Mouse (Mus musculus): Measurements from ENCODE around the gene Mosmo. TPM values are rescaled to one million over a fixed set of nuclear protein-coding genes. Genes with fewer than 3 reads are reported as not detected.
A peak's percentile ranks its signal among the peaks of the same experiment; 100 is the strongest.

The Mosmo gene
- polyA plus RNA-seq, 1 experiment from 2014 or later = 15.8 TPM

GRCm38 (mm10) chr7:120662079-120662478, 15.3 kb upstream of the Mosmo start:
- WGBS = 94% methylated on average over 4 of the region's 4 CpGs
- H3K27ac ChIP-seq (ENCODE audit: low read length) = no peak overlapping the region
- peaks cover 30% of the 10 kb centered on the region for H3K36me3 ChIP-seq (ENCODE audit: control insufficient read depth, insufficient read depth, low read length)
- no peak overlapping the region for H3K4me3 ChIP-seq (ENCODE audit: low read depth, low read length)
- no peak for ATAC-seq (ENCODE audit: insufficient number of reproducible peaks, insufficient read depth, low FRiP score, low read depth)
- no peaks in the 10 kb centered on the region for H3K9me3 ChIP-seq (ENCODE audit: control insufficient read depth, low read depth, low read length)
- no peak overlapping the region for H3K4me2 ChIP-seq (replicated peaks; ENCODE audit: low read depth, low read length)
- H3K9ac ChIP-seq (replicated peaks; ENCODE audit: low read depth, low read length) = no peak overlapping the region
- H3K4me1 ChIP-seq (ENCODE audit: control insufficient read depth, insufficient read depth, low read length) = no peaks in the 10 kb centered on the region
- no peaks in the 10 kb centered on the region for H3K27me3 ChIP-seq (ENCODE audit: control insufficient read depth, insufficient read depth, low read length)

GRCm38 (mm10) chr7:120670153-120670875, 7.1 kb upstream of the Mosmo start, which contains the start of gene Pdzd9:
Gene Pdzd9 (minus strand): TSS chr7:120670343.
- H3K9ac ChIP-seq (replicated peaks; ENCODE audit: low read depth, low read length) = no peak within 1 kb of the TSS
- 23% methylated on average over 14 of the region's 14 CpGs for WGBS
- no peak within 1 kb of the TSS for H3K27ac ChIP-seq (ENCODE audit: low read length)
- no peaks in the 10 kb centered on the region for H3K9me3 ChIP-seq (ENCODE audit: control insufficient read depth, low read depth, low read length)
- H3K4me3 ChIP-seq (ENCODE audit: low read depth, low read length) = no peak within 1 kb of the TSS
- H3K36me3 ChIP-seq (ENCODE audit: control insufficient read depth, insufficient read depth, low read length) = no peaks in the 10 kb centered on the region
- H3K4me2 ChIP-seq (replicated peaks; ENCODE audit: low read depth, low read length) = no peak within 1 kb of the TSS
- ATAC-seq (ENCODE audit: insufficient number of reproducible peaks, insufficient read depth, low FRiP score, low read depth) = peak; percentile 67; the same call in 1 of the 2 replicates
- H3K27me3 ChIP-seq (ENCODE audit: control insufficient read depth, insufficient read depth, low read length) = no peaks in the 10 kb centered on the region
- H3K4me1 ChIP-seq (ENCODE audit: control insufficient read depth, insufficient read depth, low read length) = no peaks in the 10 kb centered on the region

- no peak overlapping the region for H3K4me3 ChIP-seq (ENCODE audit: low read depth, low read length)
- H3K9me3 ChIP-seq (ENCODE audit: control insufficient read depth, low read depth, low read length) = no peaks in the 10 kb centered on the region
- 66% methylated on average over 2 of the region's 2 CpGs for whole genome bisulfite sequencing
- no peak for ATAC-seq (ENCODE audit: insufficient number of reproducible peaks, insufficient read depth, low FRiP score, low read depth)
- no peak overlapping the region for H3K9ac ChIP-seq (replicated peaks; ENCODE audit: low read depth, low read length)
- H3K36me3 ChIP-seq (ENCODE audit: control insufficient read depth, insufficient read depth, low read length) = no peaks in the 10 kb centered on the region
- no peak overlapping the region for H3K4me2 ChIP-seq (replicated peaks; ENCODE audit: low read depth, low read length)
- no peak overlapping the region for H3K27ac ChIP-seq (ENCODE audit: low read length)
- H3K27me3 ChIP-seq (ENCODE audit: control insufficient read depth, insufficient read depth, low read length) = no peaks in the 10 kb centered on the region
- no peaks in the 10 kb centered on the region for H3K4me1 ChIP-seq (ENCODE audit: control insufficient read depth, insufficient read depth, low read length)
Measured at GRCm38 (mm10) chr7:120671271-120671670, 6.1 kb upstream of the Mosmo start.

GRCm38 (mm10) chr7:120677764-120678531, 530 bp downstream of the Mosmo start:
- Histone ChIP-seq H3K9me3 (ENCODE audit: control insufficient read depth, low read depth, low read length) (no peaks in the 10 kb centered on the region), H3K27ac (ENCODE audit: low read length) (peak overlapping the region; percentile 52; the same call in 1 of the 2 replicates), H3K4me2 (replicated peaks; ENCODE audit: low read depth, low read length) (peak overlapping the region; percentile 79), H3K4me1 (ENCODE audit: control insufficient read depth, insufficient read depth, low read length) (peaks cover 14% of the 10 kb centered on the region; the same call in 1 of the 2 replicates), H3K9ac (replicated peaks; ENCODE audit: low read depth, low read length) (peak overlapping the region; percentile 90), H3K36me3 (ENCODE audit: control insufficient read depth, insufficient read depth, low read length) (no peaks in the 10 kb centered on the region), H3K4me3 (ENCODE audit: low read depth, low read length) (peak overlapping the region; percentile 93), H3K27me3 (ENCODE audit: control insufficient read depth, insufficient read depth, low read length) (no peaks in the 10 kb centered on the region)
- WGBS = 1% methylated on average over 42 of the region's 42 CpGs
- peak; percentile 48 for ATAC-seq (ENCODE audit: insufficient number of reproducible peaks, insufficient read depth, low FRiP score, low read depth)

GRCm38 (mm10) chr7:120679023-120679422, 1.6 kb downstream of the Mosmo start:
- H3K27ac ChIP-seq (ENCODE audit: low read length) = no peak overlapping the region

GRCm38 (mm10) chr7:120682002-120682401, 4.6 kb downstream of the Mosmo start:
- ATAC-seq (ENCODE audit: insufficient number of reproducible peaks, insufficient read depth, low FRiP score, low read depth) = no peak
- Histone ChIP-seq H3K27ac (ENCODE audit: low read length) (no peak overlapping the region), H3K4me2 (replicated peaks; ENCODE audit: low read depth, low read length) (no peak overlapping the region), H3K36me3 (ENCODE audit: control insufficient read depth, insufficient read depth, low read length) (no peaks in the 10 kb centered on the region), H3K27me3 (ENCODE audit: control insufficient read depth, insufficient read depth, low read length) (no peaks in the 10 kb centered on the region), H3K4me1 (ENCODE audit: control insufficient read depth, insufficient read depth, low read length) (peaks cover 21% of the 10 kb centered on the region), H3K9me3 (ENCODE audit: control insufficient read depth, low read depth, low read length) (no peaks in the 10 kb centered on the region), H3K4me3 (ENCODE audit: low read depth, low read length) (no peak overlapping the region), H3K9ac (replicated peaks; ENCODE audit: low read depth, low read length) (no peak overlapping the region)
- 73% methylated on average over 4 of the region's 4 CpGs for WGBS

More at GRCm38 (mm10) chr7:120679023-120679422, 1.6 kb downstream of the Mosmo start:
- no peak for ATAC-seq (ENCODE audit: insufficient number of reproducible peaks, insufficient read depth, low FRiP score, low read depth)
- 48% methylated on average over 8 of the region's 8 CpGs for WGBS
- Histone ChIP-seq H3K9ac (replicated peaks; ENCODE audit: low read depth, low read length) (no peak overlapping the region; the same call in 1 of the 2 replicates), H3K9me3 (ENCODE audit: control insufficient read depth, low read depth, low read length) (no peaks in the 10 kb centered on the region), H3K4me3 (ENCODE audit: low read depth, low read length) (peak overlapping the region; percentile 93; the same call in 1 of the 2 replicates), H3K27me3 (ENCODE audit: control insufficient read depth, insufficient read depth, low read length) (no peaks in the 10 kb centered on the region), H3K4me2 (replicated peaks; ENCODE audit: low read depth, low read length) (peak overlapping the region; percentile 79), H3K4me1 (ENCODE audit: control insufficient read depth, insufficient read depth, low read length) (peaks cover 14% of the 10 kb centered on the region; the same call in 1 of the 2 replicates), H3K36me3 (ENCODE audit: control insufficient read depth, insufficient read depth, low read length) (no peaks in the 10 kb centered on the region)

- no peaks in the 10 kb centered on the region for H3K36me3 ChIP-seq (ENCODE audit: control insufficient read depth, insufficient read depth, low read length)
- H3K4me3 ChIP-seq (ENCODE audit: low read depth, low read length) = no peak overlapping the region
- H3K9me3 ChIP-seq (ENCODE audit: control insufficient read depth, low read depth, low read length) = no peaks in the 10 kb centered on the region
- no peak for ATAC-seq (ENCODE audit: insufficient number of reproducible peaks, insufficient read depth, low FRiP score, low read depth)
- H3K27me3 ChIP-seq (ENCODE audit: control insufficient read depth, insufficient read depth, low read length) = no peaks in the 10 kb centered on the region
- no peak overlapping the region for H3K9ac ChIP-seq (replicated peaks; ENCODE audit: low read depth, low read length)
- peaks cover 19% of the 10 kb centered on the region for H3K4me1 ChIP-seq (ENCODE audit: control insufficient read depth, insufficient read depth, low read length)
- 0 out of 2 replicates have a peak overlapping the region, but pooled peaks have one; percentile 1 for H3K4me2 ChIP-seq (replicated peaks; ENCODE audit: low read depth, low read length)
- 33% methylated on average over 2 of the region's 2 CpGs for WGBS
- H3K27ac ChIP-seq (ENCODE audit: low read length) = peak overlapping the region; percentile 24; the same call in 1 of the 2 replicates
Measured at GRCm38 (mm10) chr7:120684731-120685161, 7.3 kb downstream of the Mosmo start.

GRCm38 (mm10) chr7:120685227-120685626, 7.8 kb downstream of the Mosmo start:
- 58% methylated on average over 6 of the region's 6 CpGs for WGBS
- H3K9ac ChIP-seq (replicated peaks; ENCODE audit: low read depth, low read length) = no peak overlapping the region
- no peaks in the 10 kb centered on the region for H3K9me3 ChIP-seq (ENCODE audit: control insufficient read depth, low read depth, low read length)
- peak overlapping the region; percentile 24; the same call in 1 of the 2 replicates for H3K27ac ChIP-seq (ENCODE audit: low read length)
- no peak overlapping the region for H3K4me3 ChIP-seq (ENCODE audit: low read depth, low read length)
- H3K4me1 ChIP-seq (ENCODE audit: control insufficient read depth, insufficient read depth, low read length) = peaks cover 16% of the 10 kb centered on the region
- H3K36me3 ChIP-seq (ENCODE audit: control insufficient read depth, insufficient read depth, low read length) = no peaks in the 10 kb centered on the region
- 0 out of 2 replicates have a peak overlapping the region, but pooled peaks have one; percentile 1 for H3K4me2 ChIP-seq (replicated peaks; ENCODE audit: low read depth, low read length)
- H3K27me3 ChIP-seq (ENCODE audit: control insufficient read depth, insufficient read depth, low read length) = no peaks in the 10 kb centered on the region
- no peak for ATAC-seq (ENCODE audit: insufficient number of reproducible peaks, insufficient read depth, low FRiP score, low read depth)
